Mouse (Mus musculus) G1E (cell line): ENCODE measurements around the gene Mpzl3. TPM values are rescaled to one million over a fixed set of nuclear protein-coding genes. Genes with fewer than 3 reads are reported as not detected.

ENCODE experiments used
- ATAC-seq: 2 replicates; pipeline ENCODE4 v1.8.0; 2016; ENCODE audit warnings: mild to moderate bottlenecking; ENCODE audit not compliant: insufficient number of reproducible peaks, poor library complexity, low FRiP score, severe bottlenecking; ENCODE audit errors: extremely low read depth
- DNase-seq: peaks from one replicate; pipeline ENCODE4 v3.0.0; 2012; ENCODE audit warnings: low spot score
- H3K27me3 ChIP-seq: 2 replicates; pipeline ENCODE4 v1.6.1; 2012; ENCODE audit warnings: mild to moderate bottlenecking, low read length, inconsistent platforms; ENCODE audit not compliant: insufficient read depth
- H3K36me3 ChIP-seq: replicated peaks from 2 replicates; pipeline ENCODE3; 2012; ENCODE audit warnings: mild to moderate bottlenecking, inconsistent platforms
- H3K4me1 ChIP-seq: 2 replicates; pipeline ENCODE4 v1.6.1; 2012; ENCODE audit warnings: low read depth, low read length, inconsistent platforms, mixed read lengths; ENCODE audit not compliant: insufficient read depth
- H3K4me3 ChIP-seq: 2 replicates; pipeline ENCODE4 v1.5.1; 2012; ENCODE audit warnings: low read depth, mild to moderate bottlenecking, inconsistent platforms, low read length, moderate library complexity, mixed read lengths
- H3K9me3 ChIP-seq: replicated peaks from 2 replicates; pipeline ENCODE4 v1.6.1; 2012; ENCODE audit warnings: inconsistent platforms
- CTCF ChIP-seq: IDR thresholded peaks from 2 replicates; pipeline ENCODE4 v1.5.1; 2012; ENCODE audit warnings: low read depth, low read length, inconsistent platforms, mixed read lengths
- GATA1 ChIP-seq: IDR thresholded peaks from 2 replicates; pipeline ENCODE4 v1.6.1; 2012; ENCODE audit warnings: borderline replicate concordance, low read length, inconsistent platforms, mixed read lengths
- GATA2 ChIP-seq: IDR thresholded peaks from 2 replicates; pipeline ENCODE4 v1.6.1; 2012; ENCODE audit warnings: low read depth, low read length, inconsistent platforms, borderline replicate concordance
- POLR2AphosphoS5 ChIP-seq: IDR thresholded peaks from 2 replicates; pipeline ENCODE4 v1.6.1; 2012; ENCODE audit warnings: low read depth, low read length, inconsistent platforms; ENCODE audit not compliant: insufficient replicate concordance
- TAL1 ChIP-seq: conservative IDR thresholded peaks from 2 replicates; pipeline ENCODE4 v1.6.1; 2012; ENCODE audit warnings: low read depth, low read length, inconsistent platforms, mixed read lengths
- polyA plus RNA-seq: library from polyadenylated mRNA; stranded (reverse); fragments of >175 nt; gene quantifications from 2 replicates; pipeline ENCODE4 v1.2.3, GENCODE M21; 2012
- total RNA-seq, 2 experiments: library from RNA; stranded (forward) in 1 of 2; stranded (reverse) in 1 of 2; fragments of 200-1000 nt in 1 of 2; fragments of >200 nt in 1 of 2; fragmentation: Nextera tagmentation in 1 of 2; gene quantifications; 2 replicates each; pipeline ENCODE4 v1.2.3; 2014 to 2017

The Mpzl3 gene
- total and polyA plus RNA-seq, 3 experiments = 0.08 to 1.5 (median 1.2) TPM

DNA sequence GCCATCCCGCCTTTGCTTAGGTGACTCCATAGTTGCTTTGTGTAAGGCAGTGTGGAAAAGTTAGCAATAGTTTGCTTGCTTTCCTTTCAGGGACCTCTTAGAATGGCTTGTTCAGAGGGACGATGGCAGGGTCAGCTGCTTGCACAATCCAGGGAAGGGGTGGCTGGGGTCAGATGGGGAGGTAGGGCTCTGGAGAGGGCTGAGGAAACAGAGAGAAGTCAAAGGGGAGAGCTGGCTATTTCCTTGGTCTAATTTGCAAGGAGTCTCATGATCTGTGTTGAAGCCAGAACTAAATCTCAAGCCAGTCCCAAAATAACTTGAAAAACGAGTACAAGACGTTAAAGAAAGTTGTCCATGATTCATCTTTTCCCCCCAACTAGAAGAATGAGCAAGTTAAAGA, 37.7 kb downstream of the Mpzl3 start:
- Histone ChIP-seq H3K36me3 (no peaks in the 10 kb centered on the region), H3K27me3 (peaks cover 13% of the 10 kb centered on the region), H3K4me1 (no peaks in the 10 kb centered on the region), H3K9me3 (no peaks in the 10 kb centered on the region), H3K4me3 (no peak overlapping the region)
- ATAC-seq (no peak), DNase-seq (no peak)
- TF ChIP-seq POLR2AphosphoS5 (no peak), GATA1 (no peak), CTCF (no peak), TAL1 (no peak), GATA2 (no peak)

DNA sequence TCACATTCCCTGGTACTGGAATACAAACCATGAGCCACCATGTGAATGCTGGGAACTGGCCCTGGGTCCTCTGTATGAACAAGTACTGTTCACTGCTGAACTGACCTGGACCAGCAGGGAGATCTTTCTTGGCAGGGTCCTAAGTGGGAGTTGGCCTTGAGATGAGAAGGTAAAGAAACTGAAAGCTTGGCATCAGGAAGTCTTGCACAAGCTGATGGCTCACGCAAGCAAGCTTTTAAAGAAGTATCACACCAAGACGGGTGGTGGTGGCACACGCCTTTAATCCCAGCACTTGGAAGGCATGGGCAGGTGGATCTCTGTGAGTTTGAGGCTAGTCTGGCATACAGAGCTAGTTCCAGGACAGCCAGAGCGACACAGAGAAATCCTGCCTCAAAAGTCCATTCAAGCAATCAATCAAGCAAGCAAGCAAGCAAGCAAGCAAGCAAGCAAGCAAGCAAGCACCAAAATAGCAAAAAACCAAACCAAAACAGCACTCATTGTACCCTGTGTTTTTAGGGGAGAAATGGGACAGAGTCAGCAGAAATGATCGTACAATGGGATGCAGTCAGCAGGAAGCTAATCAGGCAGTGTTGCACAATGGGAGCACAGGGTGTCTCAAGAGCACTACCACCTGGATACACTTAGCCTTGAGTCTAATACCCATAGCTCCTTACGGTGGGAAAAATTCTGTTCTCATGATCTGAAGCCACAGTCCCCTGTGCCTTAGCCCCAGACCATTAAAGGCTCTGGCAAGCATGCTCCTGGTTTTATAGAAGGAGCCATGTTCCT, 40.4 kb downstream of the Mpzl3 start:
- H3K27me3 ChIP-seq = peaks cover 13% of the 10 kb centered on the region
- DNase-seq = no peak
- TF ChIP-seq GATA1 = no peak
- TF ChIP-seq POLR2AphosphoS5 = no peak
- TF ChIP-seq CTCF = no peak
- no peak for TF ChIP-seq GATA2
- no peak for TF ChIP-seq TAL1
- ATAC-seq = no peak
- no peaks in the 10 kb centered on the region for H3K4me1 ChIP-seq
- H3K9me3 ChIP-seq = no peaks in the 10 kb centered on the region
- H3K4me3 ChIP-seq = no peak overlapping the region
- H3K36me3 ChIP-seq = no peaks in the 10 kb centered on the region

DNA sequence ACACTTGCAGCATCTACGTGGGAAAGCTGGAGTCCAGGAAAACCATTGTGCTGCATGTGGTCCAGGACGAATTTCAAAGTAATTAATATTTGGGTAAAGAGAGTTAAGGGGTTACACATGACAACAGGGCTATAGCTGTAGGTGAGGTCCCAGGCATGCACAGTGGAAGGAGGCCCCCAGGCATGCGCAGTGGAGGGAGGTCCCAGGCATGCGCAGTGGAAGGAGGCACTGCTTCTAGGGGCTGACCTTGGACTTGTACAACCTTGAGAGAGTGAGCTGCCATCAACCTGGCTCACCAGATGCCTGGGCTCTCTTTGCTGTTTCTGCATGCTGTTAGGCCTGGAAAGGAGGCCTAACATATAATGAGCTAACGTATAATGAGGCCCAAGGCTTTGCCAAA, 42.9 kb downstream of the Mpzl3 start:
- Histone ChIP-seq H3K27me3 (peaks cover 3% of the 10 kb centered on the region; the same call in 1 of the 2 replicates), H3K4me3 (no peak overlapping the region), H3K36me3 (no peaks in the 10 kb centered on the region), H3K4me1 (no peaks in the 10 kb centered on the region), H3K9me3 (no peaks in the 10 kb centered on the region)
- ATAC-seq = no peak
- no peak for TF ChIP-seq GATA1
- TF ChIP-seq POLR2AphosphoS5 = no peak
- no peak for TF ChIP-seq GATA2
- DNase-seq = no peak

DNA sequence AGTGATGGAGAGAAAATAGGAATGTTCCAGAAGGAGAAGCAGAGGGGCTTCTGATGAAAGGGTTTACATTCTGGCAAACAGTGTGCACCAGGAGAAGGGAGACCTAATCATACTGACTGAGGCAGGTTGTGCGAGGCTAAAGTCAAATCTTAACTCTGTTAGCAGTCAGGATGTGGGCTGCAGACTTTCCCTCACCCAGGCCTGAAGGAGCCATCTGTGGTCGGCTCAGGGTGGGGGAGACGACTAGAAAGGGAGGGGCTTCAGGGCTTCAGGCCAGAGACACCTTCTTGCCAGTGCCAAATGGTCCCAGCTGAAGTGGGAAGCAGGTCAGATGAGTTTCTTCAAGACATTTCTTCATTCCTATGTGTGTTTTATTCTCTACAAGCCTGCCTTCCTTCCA, 43.4 kb downstream of the Mpzl3 start:
- H3K27me3 ChIP-seq = peaks cover 3% of the 10 kb centered on the region; the same call in 1 of the 2 replicates
- ATAC-seq = no peak
- no peaks in the 10 kb centered on the region for H3K9me3 ChIP-seq
- TF ChIP-seq CTCF = no peak
- no peak for DNase-seq
- H3K4me3 ChIP-seq = no peak overlapping the region
- no peaks in the 10 kb centered on the region for H3K36me3 ChIP-seq
- no peaks in the 10 kb centered on the region for H3K4me1 ChIP-seq

DNA sequence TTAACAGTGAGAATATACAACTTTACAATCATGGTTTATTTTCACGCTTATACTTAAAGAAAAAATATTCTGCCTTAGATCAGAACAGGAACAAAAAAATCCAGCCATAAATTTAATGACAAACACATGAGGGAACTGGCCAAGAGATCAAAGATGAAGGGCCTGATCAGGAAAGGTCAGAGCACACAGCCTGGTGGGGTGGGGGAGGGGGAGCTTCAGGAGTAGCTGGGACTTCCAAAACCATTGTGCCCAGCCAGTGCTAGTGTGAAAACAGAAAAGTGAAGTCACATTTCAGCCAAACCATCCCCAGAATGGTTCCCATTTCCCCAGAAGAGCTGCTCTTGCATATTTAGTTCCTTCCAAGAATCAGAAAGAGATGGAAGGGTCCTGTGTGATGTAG, 47.5 kb downstream of the Mpzl3 start:
- TF ChIP-seq POLR2AphosphoS5 (no peak), CTCF (no peak), TAL1 (no peak), GATA1 (no peak), GATA2 (no peak)
- Histone ChIP-seq H3K9me3 (no peaks in the 10 kb centered on the region), H3K4me1 (no peaks in the 10 kb centered on the region), H3K27me3 (peaks cover 3% of the 10 kb centered on the region), H3K4me3 (no peak overlapping the region), H3K36me3 (no peaks in the 10 kb centered on the region)
- DNase-seq (no peak), ATAC-seq (no peak)

DNA sequence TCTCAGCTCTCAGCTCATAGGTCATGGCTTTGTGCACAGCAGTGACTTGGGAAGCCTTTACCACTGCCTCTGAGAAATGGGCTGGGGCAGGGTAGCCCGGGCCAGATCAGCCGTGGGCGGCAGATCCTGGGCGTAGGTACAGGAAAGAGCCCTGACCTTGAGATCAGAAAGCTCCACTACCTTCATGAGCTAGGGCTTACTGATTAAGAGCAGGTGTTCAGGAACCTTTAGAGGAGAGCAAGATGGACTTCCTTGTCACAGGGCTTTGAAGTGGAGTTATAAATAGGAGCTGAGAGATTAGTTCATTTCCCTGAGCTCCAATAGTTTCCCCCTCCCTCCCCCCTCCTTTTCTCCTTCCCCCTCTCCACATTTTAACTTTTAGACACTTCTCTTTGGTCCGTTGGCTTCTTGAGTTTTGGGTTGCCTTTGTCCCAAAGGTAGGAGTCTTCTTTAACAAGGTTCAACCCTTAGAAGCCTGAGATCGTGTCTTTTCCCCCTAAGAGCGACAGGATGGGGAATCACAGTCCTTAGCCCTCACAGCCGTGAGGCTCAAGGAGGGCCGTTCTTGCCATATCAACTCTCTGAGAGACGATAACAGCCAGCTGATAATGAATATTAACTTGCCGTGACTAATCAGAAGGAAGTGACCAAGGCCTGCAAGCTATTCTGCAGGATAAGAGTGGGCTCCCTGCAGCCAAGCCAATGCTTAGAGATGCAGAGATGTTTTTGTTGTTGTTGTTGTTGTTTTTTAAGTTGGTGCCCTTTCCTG, 48.4 kb downstream of the Mpzl3 start:
- Histone ChIP-seq H3K9me3 (no peaks in the 10 kb centered on the region), H3K36me3 (no peaks in the 10 kb centered on the region), H3K27me3 (no peaks in the 10 kb centered on the region; the same call in 1 of the 2 replicates), H3K4me3 (no peak overlapping the region), H3K4me1 (no peaks in the 10 kb centered on the region)
- DNase-seq = no peak
- no peak for TF ChIP-seq TAL1
- no peak for ATAC-seq
